Mouse (Mus musculus) lung, postnatal 0 days (tissue): ENCODE results near the gene Nrg3.

ENCODE experiments used
- CTCF ChIP-seq: IDR thresholded peaks from 2 replicates; pipeline ENCODE4 v1.5.1; 2016; ENCODE audit warnings: antibody characterized with exemption, mild to moderate bottlenecking
- EP300 ChIP-seq: IDR thresholded peaks from 2 replicates; pipeline ENCODE4 v1.6.1; 2016; ENCODE audit warnings: antibody characterized with exemption, mild to moderate bottlenecking, control low read depth

GRCm38 (mm10) chr14:38847091-38847490 lies 625.8 kb downstream of the Nrg3 start:
- TF ChIP-seq CTCF (no peak), EP300 (no peak)
